Mouse (Mus musculus) C2C12 (cell line): Measurements from ENCODE around the gene St8sia6. TPM values are rescaled to one million over a fixed set of nuclear protein-coding genes. Genes with fewer than 3 reads are reported as not detected.

Source experiments
- H3K27me3 ChIP-seq: one replicate; pipeline ENCODE4 v1.6.1; 2011; ENCODE audit not compliant: control insufficient read depth, insufficient read depth, insufficient read length
- H3K36me3 ChIP-seq: one replicate; pipeline ENCODE4 v1.6.1; 2011; ENCODE audit not compliant: control insufficient read depth, insufficient read depth
- H3K4me3 ChIP-seq: one replicate; pipeline ENCODE4 v1.5.1; 2011; ENCODE audit warnings: mild to moderate bottlenecking, control low read depth; ENCODE audit not compliant: poor library complexity, insufficient read depth, severe bottlenecking
- H3K79me2 ChIP-seq: one replicate; pipeline ENCODE4 v1.6.1; 2011; ENCODE audit not compliant: control insufficient read depth, insufficient read depth
- H3K79me3 ChIP-seq: one replicate; pipeline ENCODE4 v1.6.1; 2011; ENCODE audit warnings: low read depth, control low read depth
- H3ac ChIP-seq: one replicate; pipeline ENCODE3; 2011; ENCODE audit warnings: low read depth; ENCODE audit not compliant: control insufficient read depth, insufficient read length
- CEBPB ChIP-seq: IDR thresholded peaks from one replicate; pipeline ENCODE4 v1.6.1; 2011; ENCODE audit warnings: low read depth, mild to moderate bottlenecking, control low read depth, moderate library complexity
- CTCF ChIP-seq: IDR thresholded peaks from one replicate; pipeline ENCODE4 v1.5.1; 2011; ENCODE audit not compliant: control insufficient read depth, insufficient read depth, insufficient read length
- FOSL1 ChIP-seq: IDR thresholded peaks from one replicate; pipeline ENCODE4 v1.8.0; 2011; ENCODE audit warnings: mild to moderate bottlenecking, low read length; ENCODE audit not compliant: poor library complexity, insufficient read depth, severe bottlenecking
- MAX ChIP-seq: IDR thresholded peaks from one replicate; pipeline ENCODE4 v1.6.1; 2011; ENCODE audit warnings: mild to moderate bottlenecking, control low read depth
- MYOD1 ChIP-seq: IDR thresholded peaks from one replicate; pipeline ENCODE4 v1.6.1; 2011; ENCODE audit warnings: low read depth; ENCODE audit not compliant: control insufficient read depth, insufficient read length
- MYOG ChIP-seq: IDR thresholded peaks from one replicate; pipeline ENCODE4 v1.6.1; 2011; ENCODE audit not compliant: control insufficient read depth, insufficient read length; ENCODE audit errors: extremely low read depth
- USF1 ChIP-seq: IDR thresholded peaks from one replicate; pipeline ENCODE4 v1.6.1; 2011; ENCODE audit warnings: low read depth, mild to moderate bottlenecking, control low read depth, moderate library complexity
- polyA plus RNA-seq: library from polyadenylated mRNA; unstranded; fragments of >200 nt; fragmentation: generic; extraction: Trizol; gene quantifications from one replicate; pipeline ENCODE4 v1.2.1, GENCODE M21; 2012; ENCODE audit warnings: missing spikeins

The St8sia6 gene
- polyA plus RNA-seq, 1 experiment, result 0.02 TPM

DNA sequence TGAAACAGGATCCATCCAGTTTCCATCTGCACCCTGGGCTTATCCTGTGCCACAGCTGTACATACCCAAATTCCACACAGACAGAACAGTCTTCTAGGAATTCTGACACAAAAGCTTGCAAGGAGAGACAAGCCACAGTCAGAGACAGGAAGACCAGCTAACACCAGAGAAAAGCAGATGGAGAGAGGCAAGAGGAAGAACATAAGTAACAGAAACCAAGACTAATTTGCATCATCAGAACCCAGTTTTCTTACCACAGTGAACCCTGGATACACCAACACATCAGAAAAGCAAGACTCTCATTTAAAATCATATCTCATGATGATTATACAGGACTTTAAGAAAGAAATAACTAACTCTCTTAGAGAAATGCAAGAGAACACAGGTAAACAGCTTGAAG lies 16.8 kb downstream of the St8sia6 start:
- no peak for TF ChIP-seq USF1
- Histone ChIP-seq H3K79me3 (no peaks in the 10 kb centered on the region), H3K27me3 (no peaks in the 10 kb centered on the region), H3K4me3 (no peak overlapping the region), H3K79me2 (no peaks in the 10 kb centered on the region), H3ac (no peak overlapping the region), H3K36me3 (no peaks in the 10 kb centered on the region)

DNA sequence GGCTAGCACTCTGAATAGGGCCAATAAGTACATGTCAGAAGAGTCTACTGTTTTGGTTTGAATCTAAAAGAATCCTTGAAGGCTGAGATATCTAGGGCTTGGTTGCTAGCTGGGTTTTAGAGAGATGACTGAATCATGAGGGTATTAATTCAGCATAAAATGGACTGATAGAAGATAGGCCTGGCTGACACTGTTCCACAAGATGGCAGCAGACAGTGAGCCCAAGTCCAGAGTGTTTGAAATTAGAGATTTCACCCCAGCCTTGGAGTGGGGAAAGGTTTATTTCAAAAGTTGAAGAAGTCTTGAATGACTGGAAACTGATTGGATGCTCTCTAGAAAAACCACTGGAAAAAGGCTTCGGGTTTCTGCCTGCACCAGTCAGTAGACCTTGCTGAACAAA lies 17.4 kb downstream of the St8sia6 start:
- no peak overlapping the region for H3ac ChIP-seq
- no peaks in the 10 kb centered on the region for H3K79me2 ChIP-seq
- H3K79me3 ChIP-seq, result no peaks in the 10 kb centered on the region
- no peak overlapping the region for H3K4me3 ChIP-seq
- TF ChIP-seq CTCF (no peak), MYOD1 (no peak), CEBPB (no peak), FOSL1 (no peak), MYOG (no peak), USF1 (no peak), MAX (no peak)
- no peaks in the 10 kb centered on the region for H3K36me3 ChIP-seq
- H3K27me3 ChIP-seq, result no peaks in the 10 kb centered on the region

DNA sequence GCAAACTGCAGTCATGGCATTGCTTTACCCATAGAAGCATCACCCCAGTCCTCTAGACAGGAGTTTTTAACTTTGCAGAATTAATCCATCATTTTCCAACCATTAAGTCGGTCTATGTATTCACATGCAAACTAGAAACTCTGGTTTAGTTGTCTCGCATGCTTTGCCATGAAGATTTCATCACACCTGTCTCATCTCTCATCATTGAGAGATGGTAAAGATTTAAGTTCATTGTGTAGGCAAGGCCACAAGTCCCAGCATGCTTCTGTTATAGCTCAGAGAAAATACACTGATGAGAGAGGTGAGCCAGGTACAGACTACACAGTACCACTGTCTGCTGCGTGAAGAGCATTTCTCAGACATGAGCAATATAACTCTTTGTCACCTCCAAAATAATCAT lies 18.8 kb downstream of the St8sia6 start:
- no peak overlapping the region for H3ac ChIP-seq
- no peaks in the 10 kb centered on the region for H3K79me2 ChIP-seq
- no peak for TF ChIP-seq USF1
- TF ChIP-seq CTCF, result no peak
- TF ChIP-seq MAX, result no peak
- no peak for TF ChIP-seq MYOD1
- no peak for TF ChIP-seq CEBPB
- TF ChIP-seq FOSL1, result no peak
- no peak for TF ChIP-seq MYOG

DNA sequence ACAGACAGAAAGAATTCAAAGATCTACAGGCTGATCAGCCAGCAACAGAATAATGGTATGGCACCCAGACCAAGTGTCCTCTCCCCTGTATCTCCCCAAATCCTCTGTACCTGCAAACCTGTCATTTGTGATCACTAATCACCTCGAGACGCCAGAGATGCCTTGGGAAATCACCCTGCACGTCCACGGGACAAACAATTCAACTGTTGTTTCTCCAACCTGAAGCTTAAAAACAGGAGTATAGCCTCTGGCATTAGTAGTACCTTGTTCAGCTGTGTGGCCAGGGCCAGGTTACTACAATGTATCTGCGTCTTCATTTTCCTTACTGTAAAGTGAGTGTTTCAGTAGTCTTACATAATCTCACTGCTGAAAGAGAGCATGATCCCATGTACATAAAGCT lies 25.3 kb downstream of the St8sia6 start:
- H3ac ChIP-seq, result no peak overlapping the region
- TF ChIP-seq FOSL1 (no peak), MAX (no peak), MYOD1 (no peak), CTCF (no peak), USF1 (no peak), CEBPB (no peak), MYOG (no peak)
- H3K79me3 ChIP-seq, result no peaks in the 10 kb centered on the region
- H3K4me3 ChIP-seq, result no peak overlapping the region
- no peaks in the 10 kb centered on the region for H3K79me2 ChIP-seq
- H3K27me3 ChIP-seq, result no peaks in the 10 kb centered on the region
- H3K36me3 ChIP-seq, result no peaks in the 10 kb centered on the region

More for the DNA sequence above, 18.8 kb downstream of the St8sia6 start:
- no peak overlapping the region for H3K4me3 ChIP-seq
- H3K79me3 ChIP-seq, result no peaks in the 10 kb centered on the region
- H3K27me3 ChIP-seq, result no peaks in the 10 kb centered on the region
- H3K36me3 ChIP-seq, result no peaks in the 10 kb centered on the region

DNA sequence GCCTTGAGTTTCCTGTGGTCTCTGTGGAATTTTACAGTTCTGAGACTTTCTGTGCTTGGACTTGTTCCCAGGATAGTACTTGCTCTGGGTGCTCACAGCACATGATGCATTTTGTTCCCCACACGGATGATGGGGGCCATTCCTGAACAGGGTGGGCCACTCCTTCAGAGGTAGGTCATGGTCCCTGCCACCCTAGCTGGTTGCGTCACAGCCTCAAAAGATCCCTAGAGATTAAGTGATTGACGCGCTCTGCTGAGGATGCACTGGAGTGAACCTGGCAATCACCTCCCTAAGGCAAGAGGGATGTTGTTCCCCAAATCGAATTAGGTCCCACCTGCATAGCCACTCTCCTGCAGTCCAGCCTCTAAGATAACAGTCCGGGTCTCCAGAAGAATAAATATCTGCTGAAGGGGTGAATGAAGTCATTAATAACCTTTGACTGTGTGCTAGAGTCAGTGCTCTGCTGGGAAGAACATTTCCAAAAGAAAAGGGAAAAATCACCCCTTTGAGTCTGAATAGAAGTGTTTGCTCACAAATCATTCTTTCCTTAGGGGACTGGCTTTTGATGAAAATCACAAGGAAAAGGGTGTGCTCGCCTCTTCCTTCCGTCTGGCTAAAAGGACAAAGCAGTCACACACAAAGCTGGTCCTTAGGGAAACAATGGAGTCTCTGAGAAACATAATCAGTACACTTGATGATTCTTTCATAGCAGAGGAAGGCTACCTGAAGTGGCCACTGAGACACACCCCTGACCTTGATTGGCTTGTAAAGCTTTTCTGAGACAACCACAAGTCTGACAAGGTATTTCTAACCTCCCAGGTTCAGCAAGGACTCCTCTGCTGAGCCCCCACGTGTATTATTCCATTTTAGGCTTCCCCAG lies 26.1 kb downstream of the St8sia6 start:
- Histone ChIP-seq H3K36me3 (no peaks in the 10 kb centered on the region), H3ac (no peak overlapping the region), H3K4me3 (no peak overlapping the region), H3K27me3 (no peaks in the 10 kb centered on the region), H3K79me2 (no peaks in the 10 kb centered on the region), H3K79me3 (no peaks in the 10 kb centered on the region)
- TF ChIP-seq CEBPB (no peak), FOSL1 (no peak), MYOG (no peak), USF1 (no peak), MAX (no peak), CTCF (no peak), MYOD1 (no peak)

DNA sequence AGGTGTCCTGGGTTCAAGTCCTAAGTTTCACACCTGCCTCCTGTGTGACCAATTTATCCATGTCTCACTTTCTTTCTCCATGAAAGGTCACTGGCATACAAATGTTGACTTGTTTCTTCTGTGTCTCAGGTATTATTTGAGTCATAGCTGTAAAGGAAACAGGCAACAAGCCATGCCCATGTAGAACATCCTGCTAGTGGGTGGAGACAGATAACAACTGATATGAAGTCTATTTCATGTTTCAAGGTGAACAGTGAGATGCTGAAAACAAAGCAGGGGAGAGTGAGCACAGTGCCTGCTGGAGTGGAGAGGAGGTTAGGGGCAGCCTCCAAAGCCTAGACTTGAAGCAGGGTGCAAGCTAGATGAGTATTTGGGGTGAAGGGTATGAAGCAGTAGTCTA lies 33.5 kb downstream of the St8sia6 start:
- H3K36me3 ChIP-seq, result no peaks in the 10 kb centered on the region
- no peaks in the 10 kb centered on the region for H3K79me2 ChIP-seq
- no peaks in the 10 kb centered on the region for H3K79me3 ChIP-seq
- no peaks in the 10 kb centered on the region for H3K27me3 ChIP-seq
- TF ChIP-seq MAX (no peak), FOSL1 (no peak), USF1 (no peak), CEBPB (no peak), MYOD1 (no peak), CTCF (no peak), MYOG (no peak)
- no peak overlapping the region for H3ac ChIP-seq
- no peak overlapping the region for H3K4me3 ChIP-seq
